Mouse (Mus musculus) lung, adult 2 months (tissue): ENCODE measurements at regions not wholly inside any gene's neighbourhood (a gene's known extent, or its start where the extent isn't known, plus 50 kb on each side); places are given as distances from the start of the nearest gene placed in this dataset.

Experiments
- CTCF ChIP-seq: fragments of 200-500 bp; IDR thresholded peaks from 2 replicates; pipeline ENCODE4 v1.5.1; 2011; ENCODE audit warnings: mild to moderate bottlenecking, low read length, control low read depth; ENCODE audit not compliant: insufficient read depth
- POLR2A ChIP-seq: fragments of 200-500 bp; IDR thresholded peaks from 2 replicates; pipeline ENCODE4 v1.6.1; 2011; ENCODE audit warnings: low read depth, mild to moderate bottlenecking, control low read depth, low read length, borderline replicate concordance; ENCODE audit errors: extremely low read depth

DNA sequence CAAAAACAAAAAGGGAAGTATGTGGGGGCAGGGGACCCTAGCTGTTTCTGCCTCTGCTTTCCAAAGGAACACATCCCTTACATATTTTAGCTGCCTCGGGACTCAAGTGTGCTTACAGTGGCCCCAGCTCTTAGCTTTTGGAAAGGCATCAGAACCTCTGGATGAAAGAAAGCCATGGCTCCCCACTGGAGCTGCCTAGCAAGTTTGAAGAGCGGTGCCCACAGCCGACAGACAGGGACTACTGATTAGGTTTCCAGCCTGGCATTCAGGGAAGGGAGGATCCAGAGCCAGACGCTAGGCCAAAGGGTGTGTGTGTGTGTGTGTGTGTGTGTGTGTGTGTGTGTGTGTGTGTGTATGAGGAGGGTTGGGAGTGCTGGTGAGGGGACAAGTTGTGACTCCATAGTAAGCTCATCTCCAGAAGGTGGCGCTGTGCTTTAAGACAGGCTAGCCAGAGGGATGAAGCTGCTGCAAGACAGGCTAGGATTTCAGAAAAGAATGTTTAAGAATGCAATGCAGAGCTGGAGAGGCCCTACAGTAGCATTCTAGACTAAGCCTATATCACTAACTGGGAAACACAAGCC, 318.9 kb downstream of the Mycn start:
- no peak for TF ChIP-seq POLR2A
- peak; percentile 79 for TF ChIP-seq CTCF
